Mouse (Mus musculus) megakaryocyte-erythroid progenitor cell, adult 5-6 weeks (primary cell): Measurements from ENCODE around the gene Kif22. TPM values are rescaled to one million over a fixed set of nuclear protein-coding genes. Genes with fewer than 3 reads are reported as not detected.
"Not testable (repeated sequence)": the region's sequence is repeated elsewhere in the genome, so short reads cannot be mapped to it uniquely, and the experiment has no call there.

Source experiments
- ATAC-seq: replicated peaks from 2 replicates; pipeline ENCODE4 v1.8.0; 2016; ENCODE audit warnings: mild to moderate bottlenecking, inconsistent platforms; ENCODE audit not compliant: severe bottlenecking, poor library complexity, low FRiP score, low TSS enrichment
- total RNA-seq, 2 experiments: library from RNA; stranded (forward) in 1 of 2; stranded (reverse) in 1 of 2; fragments of 200-1000, 215-1000 nt in 1 of 2; fragments of >200 nt in 1 of 2; fragmentation: Nextera tagmentation in 1 of 2; gene quantifications; 2 replicates each; pipeline ENCODE4 v1.2.3; 2014 to 2017

The Kif22 gene
- 68.1 and 120 TPM in 2 replicates for total RNA-seq (2014; fragmentation: Nextera tagmentation)
- total RNA-seq (2017), result 56.1 and 67.7 TPM in 2 replicates

GRCm38 (mm10) chr7:127041851-127042672 is at the start of gene Kif22:
Kif22 (minus strand) TSS chr7:127042471.
- peak; percentile 96 for ATAC-seq

- peak; percentile 82 for ATAC-seq
These were observed 49.0 kb upstream of the Kif22 start, which contains the start of gene AI467606 for GRCm38 (mm10) chr7:127091114-127091896. AI467606 (plus strand) TSS chr7:127091359.

GRCm38 (mm10) chr7:127090154-127091113 is 48.2 kb upstream of the Kif22 start:
- ATAC-seq, result peak; percentile 2; the same call in 1 of the 2 replicates

GRCm38 (mm10) chr7:127088901-127089845 is 46.9 kb upstream of the Kif22 start:
- no peak for ATAC-seq

- ATAC-seq, result no peak
These were observed 45.8 kb upstream of the Kif22 start for GRCm38 (mm10) chr7:127088083-127088482.

- not testable (repeated sequence) for ATAC-seq
These were observed 45.2 kb upstream of the Kif22 start, which contains the start of gene Zg16 for GRCm38 (mm10) chr7:127087278-127088010. Zg16 (minus strand) TSS chr7:127087328.

- ATAC-seq, result not testable (repeated sequence)
These were observed 43.5 kb upstream of the Kif22 start for GRCm38 (mm10) chr7:127085751-127086150.

- ATAC-seq, result no peak
These were observed 42.5 kb upstream of the Kif22 start for GRCm38 (mm10) chr7:127084794-127085193.

GRCm38 (mm10) chr7:127083689-127084088 is 41.4 kb upstream of the Kif22 start:
- peak; percentile 85 for ATAC-seq

- ATAC-seq, result no peak
These were observed 40.7 kb upstream of the Kif22 start for GRCm38 (mm10) chr7:127082995-127083394.

- no peak for ATAC-seq
These were observed 40.0 kb upstream of the Kif22 start for GRCm38 (mm10) chr7:127082271-127082670.

GRCm38 (mm10) chr7:127080045-127080444 is 37.8 kb upstream of the Kif22 start:
- no peak for ATAC-seq

- no peak for ATAC-seq
These were observed 35.4 kb upstream of the Kif22 start for GRCm38 (mm10) chr7:127077692-127078091.

GRCm38 (mm10) chr7:127076188-127076587 is 33.9 kb upstream of the Kif22 start:
- ATAC-seq, result no peak

- ATAC-seq, result no peak
These were observed 30.9 kb upstream of the Kif22 start for GRCm38 (mm10) chr7:127073221-127073620.

GRCm38 (mm10) chr7:127070871-127071413 is 28.7 kb upstream of the Kif22 start:
- ATAC-seq, result no peak

GRCm38 (mm10) chr7:127066317-127066716 is 24.0 kb upstream of the Kif22 start:
- no peak for ATAC-seq
